20 mouse cellular contexts compared by ENCODE assay signal in genomic region chr19:15203039-15203438, GRCm38 (mm10).
A peak's percentile ranks its signal among the peaks of the same experiment; 100 is the strongest.
DNase-seq lines count a peak whose midpoint lies in the region; ATAC-seq and TF ChIP-seq lines count a peak whose summit lies in the region.
"Had no signal": no experiment of that assay in that cellular context is flagged by ENCODE, and none has a peak within 500 bp of the region (broad histone marks: within the 10 kb centered on the region; RNA-seq: fewer than 3 reads in every experiment).

No protein-coding gene starts in this region.

- DNase-seq in frontal cortex, postnatal 36 days (ENCODE audit: low spot score in 2 of 2), result no peak
- no peak for DNase-seq in left cerebral cortex, adult 2 months (ENCODE audit: extremely low spot score in 1 of 2, low spot score in 2 of 2)
- no peak for DNase-seq in left cerebral cortex, postnatal 4 days
- DNase-seq in brain, adult 2 months (ENCODE audit: low read depth, low spot score), result peak; percentile 40
- DNase-seq in right cerebral cortex, postnatal 4 days, result no peak
- DNase-seq: adrenal gland, adult 2 months; adrenal gland, adult 8-10 months; adrenal gland, postnatal 10 days; adrenal gland, postnatal 14 days; adrenal gland, postnatal 25 days; adrenal gland, postnatal 36 days; B cell, adult 2 months; cerebellum, adult 11 months; cerebellum, adult 11-12 months; cerebellum, adult 18-20 months; cerebellum, adult 2 months had no signal

- peak; percentile 97 for ATAC-seq in frontal cortex, adult (ENCODE audit: low TSS enrichment)
- ATAC-seq: activated CD4-positive, CD25-positive, alpha-beta regulatory T cell, adult 4 months; CD4-positive, CD25-positive, alpha-beta regulatory T cell, adult 4 months; Patski had no signal

- no peak overlapping the region for H3K4me3 ChIP-seq in left cerebral cortex, adult 2 months

- no peak for TF ChIP-seq CTCF in left cerebral cortex, adult 2 months (IDR thresholded peaks at IDR 0.05)

- intact Hi-C loops in left cerebral cortex, adult 2 months (cut with DNase I), result loop anchor here (10.0 kb wide), 1 partner anchor 602 kb away; no protein-coding TSS in a partner anchor
- intact Hi-C loops in left cerebral cortex, postnatal 4 days (cut with DNase I), result no loop called here

- peak overlapping the region; percentile 63; the same call in 1 of the 2 replicates for H3K27ac ChIP-seq in left cerebral cortex, adult 2 months
